Mouse (Mus musculus): ENCODE measurements at regions not wholly inside any gene's neighbourhood (a gene's known extent, or its start where the extent isn't known, plus 50 kb on each side); places are given as distances from the start of the nearest gene placed in this dataset.

- no peak overlapping the region for H3K9ac ChIP-seq (ENCODE audit: low read depth, low read length, severe bottlenecking)
- H3K27me3 ChIP-seq (ENCODE audit: control insufficient read depth, insufficient read depth, low read length), result no peaks in the 10 kb centered on the region
- DNase-seq (ENCODE audit: low spot score), result no peak
- ATAC-seq (ENCODE audit: low FRiP score, low read depth), result no peak
- TF ChIP-seq POLR2A (IDR thresholded peaks at IDR 0.05; ENCODE audit: borderline replicate concordance, extremely low read depth, insufficient read depth, insufficient read length), result no peak
- H3K36me3 ChIP-seq (ENCODE audit: control insufficient read depth, insufficient read depth, low read length), result no peaks in the 10 kb centered on the region
- peak overlapping the region; percentile 8; the same call in 1 of the 2 replicates for H3K27ac ChIP-seq (replicated peaks; ENCODE audit: low read depth, low read length)
- no peak overlapping the region for H3K4me2 ChIP-seq (replicated peaks; ENCODE audit: low read depth, low read length, severe bottlenecking)
- H3K4me1 ChIP-seq (ENCODE audit: control insufficient read depth, insufficient read depth, low read length), result peaks cover 28% of the 10 kb centered on the region
- H3K4me3 ChIP-seq (replicated peaks; ENCODE audit: low read length), result no peak overlapping the region
- WGBS, result 85% methylated on average over 8 of the region's 8 CpGs
- H3K9me3 ChIP-seq (ENCODE audit: control insufficient read depth, low read length), result peaks cover 5% of the 10 kb centered on the region; the same call in 1 of the 2 replicates
Observed at GRCm38 (mm10) chr2:166508656-166509420, 204.8 kb downstream of the Prex1 start.

DNA sequence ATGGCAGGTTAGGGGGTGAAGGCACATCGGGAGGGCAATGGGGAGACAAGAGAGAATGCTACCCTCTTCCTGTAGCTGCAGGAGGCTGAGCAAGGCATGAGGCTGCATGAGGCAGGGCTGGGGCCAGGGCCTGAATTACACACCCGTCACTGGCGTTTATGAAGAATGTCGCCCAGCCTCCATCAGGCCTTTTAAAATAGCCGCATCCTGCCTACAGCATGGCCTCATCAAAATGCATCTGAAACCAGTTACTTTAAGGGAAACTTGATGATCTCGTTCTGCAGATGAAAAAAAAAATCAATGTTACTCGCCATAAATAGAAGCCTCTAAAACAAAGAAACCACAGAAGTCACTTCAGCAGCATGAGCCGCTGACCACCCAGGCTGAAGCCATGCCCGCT is 208.3 kb downstream of the Prex1 start:
- TF ChIP-seq POLR2A (IDR thresholded peaks at IDR 0.05; ENCODE audit: borderline replicate concordance, extremely low read depth, insufficient read depth, insufficient read length), result no peak
- ATAC-seq (ENCODE audit: low FRiP score, low read depth) (peak; percentile 50; the same call in 1 of the 2 replicates), DNase-seq (ENCODE audit: low spot score) (peak; percentile 55)
- Histone ChIP-seq H3K4me2 (replicated peaks; ENCODE audit: low read depth, low read length, severe bottlenecking) (no peak overlapping the region), H3K36me3 (ENCODE audit: control insufficient read depth, insufficient read depth, low read length) (no peaks in the 10 kb centered on the region), H3K27me3 (ENCODE audit: control insufficient read depth, insufficient read depth, low read length) (no peaks in the 10 kb centered on the region), H3K27ac (replicated peaks; ENCODE audit: low read depth, low read length) (no peak overlapping the region), H3K4me3 (replicated peaks; ENCODE audit: low read length) (no peak overlapping the region), H3K9me3 (ENCODE audit: control insufficient read depth, low read length) (peaks cover 5% of the 10 kb centered on the region; the same call in 1 of the 2 replicates), H3K4me1 (ENCODE audit: control insufficient read depth, insufficient read depth, low read length) (peaks cover 20% of the 10 kb centered on the region), H3K9ac (ENCODE audit: low read depth, low read length, severe bottlenecking) (0 out of 2 replicates have a peak overlapping the region, but pooled peaks have one; percentile 3)
- WGBS, result 14% methylated on average over 9 of the region's 9 CpGs

DNA sequence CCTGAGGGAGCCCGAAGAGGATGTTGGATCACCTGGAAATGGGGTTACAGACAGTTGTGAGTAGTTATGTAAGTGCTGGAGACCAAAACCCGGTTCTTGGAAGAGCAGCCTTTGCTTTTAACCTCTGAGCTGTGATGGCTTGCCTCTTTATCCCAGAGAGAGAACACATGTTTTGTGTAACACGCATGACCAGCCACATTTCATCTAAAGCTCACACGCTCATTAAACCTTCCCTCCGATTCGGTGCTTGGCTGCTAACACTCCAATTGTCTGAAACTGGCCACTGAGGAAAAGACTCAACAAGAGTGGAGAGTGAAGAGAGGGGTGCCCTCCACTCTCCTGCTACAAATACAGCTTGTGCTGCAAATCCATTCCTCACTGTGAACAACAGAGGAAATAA is 210.0 kb downstream of the Prex1 start:
- 50% methylated on average over 6 of the region's 6 CpGs for WGBS
- Histone ChIP-seq H3K9me3 (ENCODE audit: control insufficient read depth, low read length) (no peaks in the 10 kb centered on the region), H3K27me3 (ENCODE audit: control insufficient read depth, insufficient read depth, low read length) (no peaks in the 10 kb centered on the region), H3K4me1 (ENCODE audit: control insufficient read depth, insufficient read depth, low read length) (peaks cover 20% of the 10 kb centered on the region), H3K4me2 (replicated peaks; ENCODE audit: low read depth, low read length, severe bottlenecking) (no peak overlapping the region), H3K36me3 (ENCODE audit: control insufficient read depth, insufficient read depth, low read length) (no peaks in the 10 kb centered on the region), H3K9ac (ENCODE audit: low read depth, low read length, severe bottlenecking) (no peak overlapping the region), H3K4me3 (replicated peaks; ENCODE audit: low read length) (no peak overlapping the region), H3K27ac (replicated peaks; ENCODE audit: low read depth, low read length) (peak overlapping the region; percentile 5; the same call in 1 of the 2 replicates)
- no peak for ATAC-seq (ENCODE audit: low FRiP score, low read depth)
- no peak for TF ChIP-seq POLR2A (IDR thresholded peaks at IDR 0.05; ENCODE audit: borderline replicate concordance, extremely low read depth, insufficient read depth, insufficient read length)
- DNase-seq (ENCODE audit: low spot score), result no peak

DNA sequence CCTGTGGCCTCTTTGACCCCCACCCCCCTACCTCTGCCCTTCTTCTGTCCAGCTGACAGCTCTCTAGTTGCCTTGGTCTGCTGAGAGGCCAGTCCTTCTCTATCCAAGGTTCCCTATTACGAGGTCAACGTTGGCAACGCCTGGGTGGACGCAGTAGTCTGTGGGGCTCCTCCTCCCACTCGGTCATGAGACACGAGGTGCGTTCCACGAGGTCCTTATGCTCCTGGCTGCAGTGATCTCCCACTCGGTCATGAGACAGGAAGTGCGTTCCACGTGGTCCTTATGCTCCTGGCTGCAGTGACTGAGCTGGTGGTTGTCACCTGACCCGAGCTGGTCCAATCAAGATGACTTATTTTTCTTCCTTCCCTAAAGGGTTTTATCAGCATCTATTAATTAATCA is 220.7 kb downstream of the Prex1 start:
- WGBS, result 81% methylated on average over 12 of the region's 12 CpGs
- ATAC-seq (ENCODE audit: low FRiP score, low read depth), result no peak
- Histone ChIP-seq H3K9me3 (ENCODE audit: control insufficient read depth, low read length) (no peaks in the 10 kb centered on the region), H3K36me3 (ENCODE audit: control insufficient read depth, insufficient read depth, low read length) (no peaks in the 10 kb centered on the region), H3K27me3 (ENCODE audit: control insufficient read depth, insufficient read depth, low read length) (no peaks in the 10 kb centered on the region), H3K27ac (replicated peaks; ENCODE audit: low read depth, low read length) (no peak overlapping the region), H3K4me2 (replicated peaks; ENCODE audit: low read depth, low read length, severe bottlenecking) (no peak overlapping the region), H3K4me3 (replicated peaks; ENCODE audit: low read length) (no peak overlapping the region), H3K4me1 (ENCODE audit: control insufficient read depth, insufficient read depth, low read length) (peaks cover 15% of the 10 kb centered on the region), H3K9ac (ENCODE audit: low read depth, low read length, severe bottlenecking) (no peak overlapping the region)
- DNase-seq (ENCODE audit: low spot score), result no peak
- no peak for TF ChIP-seq POLR2A (IDR thresholded peaks at IDR 0.05; ENCODE audit: borderline replicate concordance, extremely low read depth, insufficient read depth, insufficient read length)

DNA sequence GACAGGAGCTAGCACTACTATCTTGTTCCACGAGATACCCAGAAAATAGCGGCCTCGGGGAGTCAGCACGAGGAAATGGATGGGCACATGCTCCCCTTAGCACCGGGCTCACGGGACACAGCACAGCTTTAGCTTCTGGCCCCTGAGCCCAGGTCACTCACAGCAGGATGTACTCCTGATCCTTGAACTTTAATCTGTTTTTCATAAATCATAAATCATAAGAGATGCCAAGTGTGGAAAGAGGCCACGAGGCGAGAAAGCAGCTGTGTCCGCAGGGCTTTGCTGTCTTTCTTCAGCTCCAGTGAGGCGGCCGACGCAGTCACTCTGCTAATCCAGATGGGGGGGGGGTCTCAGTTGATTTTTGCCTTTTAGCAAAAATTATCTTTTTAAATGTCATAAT is 221.2 kb downstream of the Prex1 start:
- H3K9me3 ChIP-seq (ENCODE audit: control insufficient read depth, low read length), result no peaks in the 10 kb centered on the region
- ATAC-seq (ENCODE audit: low FRiP score, low read depth) (no peak), DNase-seq (ENCODE audit: low spot score) (no peak)
- 70% methylated on average over 12 of the region's 12 CpGs for WGBS
- H3K27ac ChIP-seq (replicated peaks; ENCODE audit: low read depth, low read length), result no peak overlapping the region
- no peak for TF ChIP-seq POLR2A (IDR thresholded peaks at IDR 0.05; ENCODE audit: borderline replicate concordance, extremely low read depth, insufficient read depth, insufficient read length)
- H3K4me2 ChIP-seq (replicated peaks; ENCODE audit: low read depth, low read length, severe bottlenecking), result no peak overlapping the region
- no peak overlapping the region for H3K4me3 ChIP-seq (replicated peaks; ENCODE audit: low read length)
- H3K27me3 ChIP-seq (ENCODE audit: control insufficient read depth, insufficient read depth, low read length), result no peaks in the 10 kb centered on the region
- H3K4me1 ChIP-seq (ENCODE audit: control insufficient read depth, insufficient read depth, low read length), result peaks cover 20% of the 10 kb centered on the region
- no peak overlapping the region for H3K9ac ChIP-seq (ENCODE audit: low read depth, low read length, severe bottlenecking)
- H3K36me3 ChIP-seq (ENCODE audit: control insufficient read depth, insufficient read depth, low read length), result no peaks in the 10 kb centered on the region

Measured in limb, embryonic 14.5 days (tissue).